7 mouse cellular contexts compared by ENCODE assay signal in genomic region chr7:145300321-145301007, GRCm38 (mm10). TPM values are rescaled to one million over a fixed set of nuclear protein-coding genes. Genes with fewer than 3 reads are reported as not detected.
DNase-seq lines count a peak whose midpoint lies in the region; ATAC-seq and TF ChIP-seq lines count a peak whose summit lies in the region.

TSS of gene Mrgprf (plus strand) at chr7:145300828.

- no peak within 1 kb of the TSS for H3K4me2 ChIP-seq in midbrain, embryonic 14.5 days (ENCODE audit: low read length)
- H3K4me2 ChIP-seq in midbrain, embryonic 15.5 days, result no peak within 1 kb of the TSS
- peak within 1 kb of the TSS; percentile 45 for H3K4me2 ChIP-seq in embryonic facial prominence, embryonic 15.5 days (replicated peaks)
- peak within 1 kb of the TSS; percentile 49 for H3K4me2 ChIP-seq in stomach, postnatal 0 days (replicated peaks; ENCODE audit: low read depth)

- 39% methylated on average over 13 of the region's 13 CpGs for WGBS in midbrain, embryonic 14.5 days
- WGBS in midbrain, embryonic 15.5 days, result 38% methylated on average over 12 of the region's 13 CpGs
- 26% methylated on average over 13 of the region's 13 CpGs for WGBS in embryonic facial prominence, embryonic 15.5 days
- 23% methylated on average over 12 of the region's 13 CpGs for WGBS in stomach, postnatal 0 days

- no peak for ATAC-seq in midbrain, embryonic 14.5 days (ENCODE audit: low FRiP score, low TSS enrichment)
- ATAC-seq in midbrain, embryonic 15.5 days (replicated peaks), result no peak
- no peak for ATAC-seq in embryonic facial prominence, embryonic 15.5 days (ENCODE audit: insufficient number of reproducible peaks, low FRiP score, low TSS enrichment, low read depth)
- peak; percentile 28; the same call in 1 of the 2 replicates for ATAC-seq in stomach, postnatal 0 days (ENCODE audit: low FRiP score, low TSS enrichment)

- TF ChIP-seq CTCF in stomach, postnatal 0 days (IDR thresholded peaks at IDR 0.05; ENCODE audit: low read depth), result peak; percentile 58

- H3K36me3 ChIP-seq in midbrain, embryonic 14.5 days (ENCODE audit: control insufficient read depth, insufficient read depth, low read length), result no peaks in the 10 kb centered on the region
- H3K36me3 ChIP-seq in midbrain, embryonic 15.5 days (replicated peaks), result no peaks in the 10 kb centered on the region
- no peaks in the 10 kb centered on the region for H3K36me3 ChIP-seq in embryonic facial prominence, embryonic 15.5 days
- no peaks in the 10 kb centered on the region for H3K36me3 ChIP-seq in stomach, postnatal 0 days (ENCODE audit: control insufficient read depth, insufficient read depth, low read length)

- no peak within 1 kb of the TSS for H3K4me3 ChIP-seq in midbrain, embryonic 14.5 days (replicated peaks; ENCODE audit: low read depth, low read length)
- H3K4me3 ChIP-seq in midbrain, embryonic 15.5 days, result no peak within 1 kb of the TSS
- H3K4me3 ChIP-seq in embryonic facial prominence, embryonic 15.5 days (replicated peaks), result peak within 1 kb of the TSS; percentile 24
- peak within 1 kb of the TSS; percentile 27 for H3K4me3 ChIP-seq in stomach, postnatal 0 days (ENCODE audit: low read depth, low read length)

- H3K27me3 ChIP-seq in midbrain, embryonic 14.5 days (ENCODE audit: control insufficient read depth, insufficient read depth, low read length), result no peaks in the 10 kb centered on the region
- H3K27me3 ChIP-seq in midbrain, embryonic 15.5 days (replicated peaks), result no peaks in the 10 kb centered on the region
- no peaks in the 10 kb centered on the region for H3K27me3 ChIP-seq in embryonic facial prominence, embryonic 15.5 days
- H3K27me3 ChIP-seq in stomach, postnatal 0 days (ENCODE audit: control insufficient read depth, insufficient read depth, low read length), result no peaks in the 10 kb centered on the region

- no peak for TF ChIP-seq EP300 in stomach, postnatal 0 days (optimal IDR thresholded peaks at IDR 0.05)

- no peaks in the 10 kb centered on the region for H3K9me3 ChIP-seq in midbrain, embryonic 14.5 days (ENCODE audit: control insufficient read depth, low read length)
- no peaks in the 10 kb centered on the region for H3K9me3 ChIP-seq in midbrain, embryonic 15.5 days
- no peaks in the 10 kb centered on the region for H3K9me3 ChIP-seq in embryonic facial prominence, embryonic 15.5 days (replicated peaks)
- no peaks in the 10 kb centered on the region for H3K9me3 ChIP-seq in stomach, postnatal 0 days (ENCODE audit: control insufficient read depth, low read length)

- H3K27ac ChIP-seq in midbrain, embryonic 14.5 days (replicated peaks; ENCODE audit: low read depth, low read length), result no peak within 1 kb of the TSS
- H3K27ac ChIP-seq in midbrain, embryonic 15.5 days, result no peak within 1 kb of the TSS
- H3K27ac ChIP-seq in embryonic facial prominence, embryonic 15.5 days (replicated peaks), result peak within 1 kb of the TSS; percentile 79
- peak within 1 kb of the TSS; percentile 86 for H3K27ac ChIP-seq in stomach, postnatal 0 days (replicated peaks)

- DNase-seq in midbrain, embryonic 14.5 days, result peak; percentile 14
- DNase-seq in kidney, postnatal 14 days, result peak; percentile 44
- no peak for DNase-seq in stomach, postnatal 0 days (ENCODE audit: low spot score)
- DNase-seq in thymus, postnatal 4 days, result no peak
- DNase-seq in layer of hippocampus, postnatal 25 days (ENCODE audit: extremely low spot score in 1 of 2, low spot score in 1 of 2), result no peak

- no peak within 1 kb of the TSS for H3K9ac ChIP-seq in midbrain, embryonic 14.5 days (replicated peaks; ENCODE audit: low read length)
- H3K9ac ChIP-seq in midbrain, embryonic 15.5 days, result no peak within 1 kb of the TSS
- no peak within 1 kb of the TSS for H3K9ac ChIP-seq in embryonic facial prominence, embryonic 15.5 days
- peak within 1 kb of the TSS; percentile 56 for H3K9ac ChIP-seq in stomach, postnatal 0 days (ENCODE audit: low read length)

- H3K4me1 ChIP-seq in midbrain, embryonic 14.5 days (ENCODE audit: control insufficient read depth, insufficient read depth, low read length), result no peaks in the 10 kb centered on the region; the same call in 1 of the 2 replicates
- peaks cover 9% of the 10 kb centered on the region for H3K4me1 ChIP-seq in midbrain, embryonic 15.5 days
- H3K4me1 ChIP-seq in embryonic facial prominence, embryonic 15.5 days, result peaks cover 45% of the 10 kb centered on the region
- no peaks in the 10 kb centered on the region for H3K4me1 ChIP-seq in stomach, postnatal 0 days (replicated peaks; ENCODE audit: control insufficient read depth, insufficient read depth)

RNA-seq across cellular contexts. Expression of gene Mrgprf, which starts in this region (rescaled TPM):
- 3.5 TPM in 1 of 2 replicates, not detected in the other for polyA plus RNA-seq in midbrain, embryonic 14.5 days (2014; fragmentation: Nextera tagmentation; extraction: Ambion mirVana)
- polyA plus RNA-seq in midbrain, embryonic 15.5 days (2015; fragmentation: Nextera tagmentation; extraction: Ambion mirVana), result 4.5 and 6.1 TPM in 2 replicates
- polyA plus RNA-seq in embryonic facial prominence, embryonic 15.5 days (2015; fragmentation: Nextera tagmentation; extraction: Ambion mirVana), result 8.1 and 10.1 TPM in 2 replicates
- 9.3 and 9.8 TPM in 2 replicates for polyA plus RNA-seq in stomach, postnatal 0 days (2015; fragmentation: Nextera tagmentation; extraction: Ambion mirVana)
- 1 to 10 TPM in 1 of 2 experiments, under 1 TPM in 1; 0.87 to 1.1 TPM for total RNA-seq in layer of hippocampus, postnatal 25 days (2021)

Comparison
In these comparisons a context has a peak if more than half of its experiments do, and no peak if none do; other contexts are left out.
1. DNase-seq: peak in midbrain, embryonic 14.5 days (single experiment) and kidney, postnatal 14 days (single experiment); none in stomach, postnatal 0 days (single experiment), thymus, postnatal 4 days (single experiment) and layer of hippocampus, postnatal 25 days (0 of 2).
2. H3K27ac ChIP-seq: peak in embryonic facial prominence, embryonic 15.5 days (single experiment) and stomach, postnatal 0 days (single experiment); none in midbrain, embryonic 14.5 days (single experiment) and midbrain, embryonic 15.5 days (single experiment).
3. H3K4me2 ChIP-seq: peak in embryonic facial prominence, embryonic 15.5 days (single experiment) and stomach, postnatal 0 days (single experiment); none in midbrain, embryonic 14.5 days (single experiment) and midbrain, embryonic 15.5 days (single experiment).
4. H3K4me3 ChIP-seq: peak in embryonic facial prominence, embryonic 15.5 days (single experiment) and stomach, postnatal 0 days (single experiment); none in midbrain, embryonic 14.5 days (single experiment) and midbrain, embryonic 15.5 days (single experiment).